Mouse (Mus musculus) forebrain, postnatal 0 days (tissue): ENCODE measurements around the gene Nr2f2. TPM values are rescaled to one million over a fixed set of nuclear protein-coding genes. Genes with fewer than 3 reads are reported as not detected.

ENCODE experiments used
- ATAC-seq: fragments of 200-750 bp; cut with Nextera tagmentation; 2 replicates; pipeline ENCODE4 v1.8.0; 2017; ENCODE audit warnings: mild to moderate bottlenecking, moderate library complexity
- DNase-seq: peaks from one replicate; pipeline ENCODE4 v3.0.0-alpha.2; 2015
- H3K27ac ChIP-seq: fragments of 300-500 bp; sonication (generic); 2 replicates; pipeline ENCODE4 v1.5.1; 2014; ENCODE audit warnings: low read depth, mild to moderate bottlenecking, antibody characterized with exemption, low read length, moderate library complexity, mixed read lengths
- H3K27me3 ChIP-seq: fragments of 300-500 bp; sonication (generic); 2 replicates; pipeline ENCODE4 v1.6.1; 2014; ENCODE audit warnings: mild to moderate bottlenecking, low read length, mixed read lengths; ENCODE audit not compliant: insufficient read depth
- H3K36me3 ChIP-seq: fragments of 300-500 bp; sonication (generic); 2 replicates; pipeline ENCODE4 v1.6.1; 2014; ENCODE audit warnings: mild to moderate bottlenecking, moderate library complexity; ENCODE audit not compliant: insufficient read depth
- H3K4me1 ChIP-seq: fragments of 300-500 bp; sonication (generic); 2 replicates; pipeline ENCODE4 v1.6.1; 2014; ENCODE audit warnings: antibody characterized with exemption; ENCODE audit not compliant: insufficient read depth
- H3K4me2 ChIP-seq: fragments of 300-500 bp; sonication (generic); 2 replicates; pipeline ENCODE4 v1.6.1; 2014; ENCODE audit warnings: low read depth, mild to moderate bottlenecking, moderate library complexity
- H3K4me3 ChIP-seq: fragments of 300-500 bp; sonication (generic); 2 replicates; pipeline ENCODE4 v1.5.1; 2014; ENCODE audit warnings: low read depth, low read length, mixed read lengths
- H3K9ac ChIP-seq: fragments of 300-500 bp; sonication (generic); 2 replicates; pipeline ENCODE4 v1.6.1; 2014; ENCODE audit warnings: mild to moderate bottlenecking
- H3K9me3 ChIP-seq: fragments of 300-500 bp; sonication (generic); 2 replicates; pipeline ENCODE4 v1.6.1; 2016; ENCODE audit warnings: low read length
- CTCF ChIP-seq: sonication (generic); IDR thresholded peaks from 2 replicates; pipeline ENCODE4 v1.5.1; 2016; ENCODE audit warnings: antibody characterized with exemption, control low read depth, low read depth
- WGBS: fragments of 180-500 bp; shearing (Covaris S2); extraction: QIAGEN DNeasy Blood & Tissue Kit; methylation state at CpG from one replicate; pipeline ENCODE4 v1.1.7; 2014; 5-methylcytosine and 5-hydroxymethylcytosine counted together
- polyA plus RNA-seq: library from polyadenylated mRNA; unstranded; fragments of >200 nt; fragmentation: Nextera tagmentation; extraction: Ambion mirVana; gene quantifications from 2 replicates; pipeline ENCODE4 v1.2.1, GENCODE M21; 2015
- total RNA-seq: library from RNA; depleted of rRNA; stranded (reverse); fragments of >200 nt; gene quantifications from 2 replicates; pipeline ENCODE4 v1.2.3, GENCODE M21; 2014

The Nr2f2 gene
- total and polyA plus RNA-seq, 2 experiments from 2014 or later = 49.9 to 92.8 TPM

GRCm38 (mm10) chr7:70305716-70306115, 60.8 kb downstream of the Nr2f2 start:
- no peaks in the 10 kb centered on the region for H3K27me3 ChIP-seq
- no peak for DNase-seq
- ATAC-seq = no peak
- no peak overlapping the region for H3K4me2 ChIP-seq
- no peak overlapping the region for H3K4me3 ChIP-seq
- no peaks in the 10 kb centered on the region for H3K36me3 ChIP-seq
- H3K4me1 ChIP-seq = no peaks in the 10 kb centered on the region
- H3K27ac ChIP-seq = no peak overlapping the region
- no peak for TF ChIP-seq CTCF
- WGBS = 65% methylated on average over 7 of the region's 7 CpGs
- H3K9me3 ChIP-seq = no peaks in the 10 kb centered on the region
- H3K9ac ChIP-seq = no peak overlapping the region

GRCm38 (mm10) chr7:70304426-70304825, 62.1 kb downstream of the Nr2f2 start:
- no peaks in the 10 kb centered on the region for H3K4me1 ChIP-seq
- TF ChIP-seq CTCF = no peak
- H3K4me2 ChIP-seq = no peak overlapping the region
- H3K9me3 ChIP-seq = no peaks in the 10 kb centered on the region
- ATAC-seq = no peak
- H3K9ac ChIP-seq = no peak overlapping the region
- no peaks in the 10 kb centered on the region for H3K36me3 ChIP-seq
- no peak overlapping the region for H3K4me3 ChIP-seq
- no peak for DNase-seq
- H3K27me3 ChIP-seq = no peaks in the 10 kb centered on the region
- no peak overlapping the region for H3K27ac ChIP-seq
